Mouse (Mus musculus) ES-Bruce4 (cell line): ENCODE results near the gene Adamts12.

Experiments
- CTCF ChIP-seq: IDR thresholded peaks from one replicate; pipeline ENCODE4 v1.8.1; 2011; ENCODE audit warnings: low read depth, low read length
- EP300 ChIP-seq: IDR thresholded peaks from 2 replicates; pipeline ENCODE4 v1.6.1; 2011; ENCODE audit warnings: low read depth, low read length; ENCODE audit not compliant: insufficient read depth
- POLR2A ChIP-seq: IDR thresholded peaks from one replicate; pipeline ENCODE4 v1.8.1; 2011; ENCODE audit warnings: low read length; ENCODE audit not compliant: insufficient read depth

- no peak for TF ChIP-seq CTCF
- no peak for TF ChIP-seq POLR2A
- no peak for TF ChIP-seq EP300
Observed at GRCm38 (mm10) chr15:11364112-11364511, 299.5 kb downstream of the Adamts12 start.
